Mouse (Mus musculus) hindbrain, embryonic 16.5 days (tissue): ENCODE results near the gene Nckap5. TPM values are rescaled to one million over a fixed set of nuclear protein-coding genes. Genes with fewer than 3 reads are reported as not detected.

Source experiments
- ATAC-seq: fragments of 200-750 bp; cut with Nextera tagmentation; 2 replicates; pipeline ENCODE4 v1.8.0; 2017; ENCODE audit warnings: moderate TSS enrichment, moderate library complexity
- H3K27ac ChIP-seq: fragments of 300-500 bp; sonication (generic); 2 replicates; pipeline ENCODE4 v1.5.1; 2014; ENCODE audit warnings: low read depth, mild to moderate bottlenecking, control low read depth, low read length, moderate library complexity
- H3K27me3 ChIP-seq: fragments of 300-500 bp; sonication (generic); replicated peaks from 2 replicates; pipeline ENCODE4 v1.6.1; 2014; ENCODE audit warnings: low read length; ENCODE audit not compliant: control insufficient read depth, insufficient read depth
- H3K36me3 ChIP-seq: fragments of 300-500 bp; sonication (generic); 2 replicates; pipeline ENCODE4 v1.6.1; 2014; ENCODE audit warnings: mild to moderate bottlenecking, low read length, moderate library complexity, mixed read lengths; ENCODE audit not compliant: control insufficient read depth, insufficient read depth
- H3K4me1 ChIP-seq: fragments of 300-500 bp; sonication (generic); 2 replicates; pipeline ENCODE4 v1.6.1; 2014; ENCODE audit warnings: low read depth, low read length; ENCODE audit not compliant: control insufficient read depth, insufficient read depth
- H3K4me2 ChIP-seq: fragments of 300-500 bp; sonication (generic); 2 replicates; pipeline ENCODE4 v1.6.1; 2014; ENCODE audit warnings: mild to moderate bottlenecking, low read length, control low read depth, moderate library complexity
- H3K4me3 ChIP-seq: fragments of 300-500 bp; sonication (generic); 2 replicates; pipeline ENCODE4 v1.5.1; 2014; ENCODE audit warnings: mild to moderate bottlenecking, low read length, control low read depth, moderate library complexity
- H3K9ac ChIP-seq: fragments of 300-500 bp; sonication (generic); 2 replicates; pipeline ENCODE4 v1.6.1; 2014; ENCODE audit warnings: low read depth, mild to moderate bottlenecking, control low read depth, low read length, moderate library complexity
- H3K9me3 ChIP-seq: fragments of 300-500 bp; sonication (generic); 2 replicates; pipeline ENCODE4 v1.6.1; 2014; ENCODE audit warnings: mild to moderate bottlenecking, low read length, moderate library complexity; ENCODE audit not compliant: control insufficient read depth
- WGBS: fragments of 180-500 bp; shearing (Covaris S2); extraction: QIAGEN DNeasy Blood & Tissue Kit; methylation state at CpG from one replicate; pipeline ENCODE4 v1.1.7; 2014; 5-methylcytosine and 5-hydroxymethylcytosine counted together
- polyA plus RNA-seq: library from polyadenylated mRNA; unstranded; fragments of >200 nt; fragmentation: Nextera tagmentation; extraction: Ambion mirVana; gene quantifications from 2 replicates; pipeline ENCODE4 v1.2.1, GENCODE M21; 2015

Gene Nckap5
- polyA plus RNA-seq, 1 experiment from 2014 or later, result 13.9 TPM

- no peak for ATAC-seq
- H3K27me3 ChIP-seq, result no peaks in the 10 kb centered on the region
- no peak overlapping the region for H3K9ac ChIP-seq
- H3K4me2 ChIP-seq, result no peak overlapping the region
- H3K36me3 ChIP-seq, result no peaks in the 10 kb centered on the region
- no peaks in the 10 kb centered on the region for H3K4me1 ChIP-seq
- H3K9me3 ChIP-seq, result no peaks in the 10 kb centered on the region
- WGBS, result 86% methylated on average over 3 of the region's 3 CpGs
- H3K4me3 ChIP-seq, result no peak overlapping the region
- no peak overlapping the region for H3K27ac ChIP-seq
Measured at GRCm38 (mm10) chr1:125987803-125988202, 842.8 kb downstream of the Nckap5 start.

- Histone ChIP-seq H3K4me3 (no peak overlapping the region), H3K36me3 (no peaks in the 10 kb centered on the region), H3K9ac (no peak overlapping the region), H3K4me1 (no peaks in the 10 kb centered on the region), H3K4me2 (no peak overlapping the region), H3K27ac (no peak overlapping the region), H3K9me3 (no peaks in the 10 kb centered on the region), H3K27me3 (no peaks in the 10 kb centered on the region)
- WGBS, result 77% methylated on average over 2 of the region's 2 CpGs
- ATAC-seq, result no peak
Measured at GRCm38 (mm10) chr1:125984570-125984969, 846.0 kb downstream of the Nckap5 start.

GRCm38 (mm10) chr1:125974649-125975048 is 856.0 kb downstream of the Nckap5 start:
- Histone ChIP-seq H3K9ac (no peak overlapping the region), H3K4me1 (no peaks in the 10 kb centered on the region), H3K4me3 (no peak overlapping the region), H3K9me3 (no peaks in the 10 kb centered on the region), H3K27me3 (no peaks in the 10 kb centered on the region), H3K27ac (no peak overlapping the region), H3K4me2 (no peak overlapping the region), H3K36me3 (no peaks in the 10 kb centered on the region)
- WGBS, result 84% methylated on average over 3 of the region's 3 CpGs
- no peak for ATAC-seq

GRCm38 (mm10) chr1:125971933-125972332 is 858.7 kb downstream of the Nckap5 start:
- no peaks in the 10 kb centered on the region for H3K4me1 ChIP-seq
- no peak for ATAC-seq
- no peaks in the 10 kb centered on the region for H3K36me3 ChIP-seq
- H3K9ac ChIP-seq, result no peak overlapping the region
- H3K4me2 ChIP-seq, result no peak overlapping the region
- H3K4me3 ChIP-seq, result no peak overlapping the region
- H3K27me3 ChIP-seq, result no peaks in the 10 kb centered on the region
- H3K9me3 ChIP-seq, result no peaks in the 10 kb centered on the region
- 24% methylated on average over 6 of the region's 6 CpGs for WGBS
- no peak overlapping the region for H3K27ac ChIP-seq

GRCm38 (mm10) chr1:125967671-125968070 is 862.9 kb downstream of the Nckap5 start:
- H3K4me1 ChIP-seq, result no peaks in the 10 kb centered on the region
- H3K4me3 ChIP-seq, result no peak overlapping the region
- no peaks in the 10 kb centered on the region for H3K9me3 ChIP-seq

GRCm38 (mm10) chr1:125951026-125951425 is 879.6 kb downstream of the Nckap5 start:
- no peak overlapping the region for H3K27ac ChIP-seq
- no peaks in the 10 kb centered on the region for H3K27me3 ChIP-seq
- no peak overlapping the region for H3K9ac ChIP-seq
- H3K4me3 ChIP-seq, result no peak overlapping the region
- H3K36me3 ChIP-seq, result no peaks in the 10 kb centered on the region
- no peaks in the 10 kb centered on the region for H3K4me1 ChIP-seq
- no peaks in the 10 kb centered on the region for H3K9me3 ChIP-seq
- no peak for ATAC-seq
- 96% methylated on average over 3 of the region's 3 CpGs for WGBS
- no peak overlapping the region for H3K4me2 ChIP-seq

More at GRCm38 (mm10) chr1:125967671-125968070, 862.9 kb downstream of the Nckap5 start:
- H3K4me2 ChIP-seq, result no peak overlapping the region
- WGBS, result 84% methylated on average over 6 of the region's 6 CpGs
- H3K27ac ChIP-seq, result no peak overlapping the region
- H3K9ac ChIP-seq, result no peak overlapping the region
- no peaks in the 10 kb centered on the region for H3K36me3 ChIP-seq
- ATAC-seq, result no peak
- H3K27me3 ChIP-seq, result no peaks in the 10 kb centered on the region

- H3K4me1 ChIP-seq, result no peaks in the 10 kb centered on the region
- H3K4me2 ChIP-seq, result no peak overlapping the region
- no peak overlapping the region for H3K9ac ChIP-seq
- no peaks in the 10 kb centered on the region for H3K36me3 ChIP-seq
- no peak overlapping the region for H3K4me3 ChIP-seq
- no peaks in the 10 kb centered on the region for H3K27me3 ChIP-seq
- H3K9me3 ChIP-seq, result no peaks in the 10 kb centered on the region
- WGBS, result 75% methylated on average over 6 of the region's 6 CpGs
- no peak for ATAC-seq
- no peak overlapping the region for H3K27ac ChIP-seq
Measured at GRCm38 (mm10) chr1:125949076-125949475, 881.5 kb downstream of the Nckap5 start.

- Histone ChIP-seq H3K27ac (no peak overlapping the region), H3K9ac (no peak overlapping the region), H3K4me1 (no peaks in the 10 kb centered on the region), H3K9me3 (no peaks in the 10 kb centered on the region), H3K4me2 (no peak overlapping the region), H3K27me3 (no peaks in the 10 kb centered on the region), H3K36me3 (no peaks in the 10 kb centered on the region), H3K4me3 (no peak overlapping the region)
- ATAC-seq, result no peak
- 72% methylated on average over 9 of the region's 9 CpGs for WGBS
Measured at GRCm38 (mm10) chr1:125945136-125945535, 885.5 kb downstream of the Nckap5 start.

GRCm38 (mm10) chr1:125943305-125943704 is 887.3 kb downstream of the Nckap5 start:
- no peaks in the 10 kb centered on the region for H3K36me3 ChIP-seq
- H3K4me1 ChIP-seq, result no peaks in the 10 kb centered on the region
- ATAC-seq, result no peak
- no peak overlapping the region for H3K9ac ChIP-seq
- no peaks in the 10 kb centered on the region for H3K27me3 ChIP-seq
- WGBS, result 89% methylated on average over 1 of the region's 1 CpGs
- no peak overlapping the region for H3K4me2 ChIP-seq
- H3K4me3 ChIP-seq, result no peak overlapping the region
- no peaks in the 10 kb centered on the region for H3K9me3 ChIP-seq
- H3K27ac ChIP-seq, result no peak overlapping the region

- Histone ChIP-seq H3K36me3 (no peaks in the 10 kb centered on the region), H3K4me1 (no peaks in the 10 kb centered on the region), H3K4me3 (no peak overlapping the region), H3K27me3 (no peaks in the 10 kb centered on the region), H3K4me2 (no peak overlapping the region), H3K9ac (no peak overlapping the region), H3K27ac (no peak overlapping the region), H3K9me3 (no peaks in the 10 kb centered on the region)
- 95% methylated on average over 10 of the region's 10 CpGs for WGBS
- ATAC-seq, result no peak
Measured at GRCm38 (mm10) chr1:125925486-125925885, 905.1 kb downstream of the Nckap5 start.
